Mouse (Mus musculus): ENCODE data around the gene Atp5k. TPM values are rescaled to one million over a fixed set of nuclear protein-coding genes. Genes with fewer than 3 reads are reported as not detected.

Gene Atp5k
- 217 and 232 TPM in 2 replicates for polyA plus RNA-seq (2012; rRNA removed)

DNA sequence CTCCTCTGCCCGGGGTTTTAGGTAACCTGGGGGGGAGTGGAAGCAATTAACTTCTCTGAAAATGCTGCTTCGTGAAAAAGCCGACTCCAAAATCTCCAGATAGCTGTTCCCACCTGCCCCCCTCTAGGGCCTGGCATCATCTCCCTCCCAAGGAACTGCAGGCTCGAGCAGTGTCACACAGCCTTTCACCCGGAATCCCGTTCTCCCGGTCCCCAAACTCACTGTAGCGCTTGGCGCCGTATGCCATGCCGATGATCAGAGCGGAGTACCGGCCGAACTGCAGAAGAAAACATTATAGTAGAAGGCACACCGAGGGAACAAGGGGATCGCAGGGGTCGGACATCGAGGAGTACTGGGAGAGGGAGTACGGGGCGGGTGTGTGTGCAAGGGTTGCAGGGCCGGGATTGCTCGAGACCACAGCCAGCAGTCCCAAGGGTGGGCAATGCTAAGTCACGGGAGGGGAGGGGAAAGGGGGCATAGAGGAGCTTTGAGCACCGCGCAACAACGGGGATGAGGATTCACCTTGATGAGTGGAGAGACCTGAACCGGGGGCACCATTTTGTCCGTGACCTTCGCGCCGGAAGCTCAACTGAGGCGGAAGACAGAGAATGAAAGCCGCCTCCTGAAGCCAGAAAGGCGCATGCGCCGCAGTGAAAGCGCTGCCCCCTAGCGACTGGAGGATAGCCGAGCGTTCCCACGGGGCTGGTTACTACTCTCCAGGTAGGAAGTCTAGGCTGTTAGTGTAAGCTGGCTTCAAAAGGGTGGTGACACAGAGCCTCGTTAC is at the start of gene Atp5k:
TSS of gene Atp5k (minus strand) at position 645 of the 784 bp plus-strand sequence.

GRCm38 (mm10) chr5:108461082-108462065 is 27.1 kb upstream of the Atp5k start, which contains the start of gene Pcgf3:
Gene Pcgf3 (plus strand): TSS chr5:108461232.

GRCm38 (mm10) chr5:108448785-108449668 is 14.8 kb upstream of the Atp5k start, which contains the start of gene Mfsd7a:
Gene Mfsd7a (minus strand): TSS chr5:108448891.

GRCm38 (mm10) chr5:108388201-108388600 is 46.0 kb downstream of the Atp5k start, which contains the start of gene Pde6b:
Gene Pde6b (plus strand): TSS chr5:108388391.

Other genes with a start within 250 kb of the Atp5k start
- gene Dr1, start 165.6 kb downstream of the Atp5k start, polyA plus RNA-seq (2012; rRNA removed) = 33.6 and 37.9 TPM in 2 replicates
- gene Pigg, start 121.8 kb downstream of the Atp5k start, polyA plus RNA-seq (2012; rRNA removed) = 5.7 and 6.2 TPM in 2 replicates
- gene Gm42517, start 66.5 kb downstream of the Atp5k start, polyA plus RNA-seq (2012; rRNA removed) = 26.8 and 28.5 TPM in 2 replicates
- 0.03 TPM in 1 of 2 replicates, not detected in the other for gene Pde6b, start 46.1 kb downstream of the Atp5k start, polyA plus RNA-seq (2012; rRNA removed)
- gene Mfsd7a, start 14.4 kb upstream of the Atp5k start, polyA plus RNA-seq (2012; rRNA removed) = 0.64 and 0.69 TPM in 2 replicates
- 30.9 and 34.2 TPM in 2 replicates for gene Pcgf3, start 26.8 kb upstream of the Atp5k start, polyA plus RNA-seq (2012; rRNA removed)
- 34.0 and 34.5 TPM in 2 replicates for gene Cplx1, start 115.6 kb upstream of the Atp5k start, polyA plus RNA-seq (2012; rRNA removed)
- 60.7 and 61.0 TPM in 2 replicates for gene Gak, start 195.3 kb upstream of the Atp5k start, polyA plus RNA-seq (2012; rRNA removed)
- 31.7 and 33.5 TPM in 2 replicates for gene Tmem175, start 195.3 kb upstream of the Atp5k start, polyA plus RNA-seq (2012; rRNA removed)
- 14.8 and 15.1 TPM in 2 replicates for gene Idua, start 225.9 kb upstream of the Atp5k start, polyA plus RNA-seq (2012; rRNA removed)
- 71.8 and 73.1 TPM in 2 replicates for gene Dgkq, start 235.2 kb upstream of the Atp5k start, polyA plus RNA-seq (2012; rRNA removed)
- 4.0 and 4.2 TPM in 2 replicates for gene Slc26a1, start 241.1 kb upstream of the Atp5k start, polyA plus RNA-seq (2012; rRNA removed)